ENCODE assay signal across 12 mouse cellular contexts in the genomic region with DNA sequence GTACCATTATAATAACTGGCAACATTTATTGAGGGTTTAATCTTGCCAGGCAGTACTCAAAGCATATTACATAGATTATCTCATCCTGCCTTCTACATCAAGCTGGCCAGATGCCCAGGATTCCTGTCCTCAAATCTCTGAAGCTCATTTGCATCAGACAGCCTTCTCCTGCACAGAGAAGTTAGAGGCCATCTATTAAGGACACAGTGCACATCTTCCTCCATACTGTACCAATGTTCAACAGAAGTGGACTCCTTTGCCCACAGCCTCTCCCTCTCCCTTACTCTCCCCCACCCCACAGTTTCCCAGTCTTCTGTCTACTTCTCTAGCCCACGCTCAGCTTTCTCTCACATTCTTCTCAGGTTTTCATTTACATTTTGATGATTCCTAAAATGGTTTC.
DNase-seq lines count a peak whose midpoint lies in the region; ATAC-seq lines count a peak whose summit lies in the region.
"Had no signal": no experiment of that assay in that cellular context is flagged by ENCODE, and none has a peak within 500 bp of the region (broad histone marks: within the 10 kb centered on the region; RNA-seq: fewer than 3 reads in every experiment).

No protein-coding gene starts in this region.

- H3K9ac ChIP-seq in heart, embryonic 12.5 days, result no peak overlapping the region
- H3K9ac ChIP-seq: limb, embryonic 13.5 days; midbrain, embryonic 13.5 days had no signal

- WGBS in heart, embryonic 12.5 days, result 87% methylated on average over 1 of the region's 1 CpGs

- H3K27ac ChIP-seq in heart, embryonic 12.5 days (ENCODE audit: poor library complexity, severe bottlenecking), result no peak overlapping the region
- H3K27ac ChIP-seq: limb, embryonic 13.5 days; midbrain, embryonic 13.5 days had no signal

- H3K4me3 ChIP-seq in heart, embryonic 12.5 days, result no peak overlapping the region
- H3K4me3 ChIP-seq: limb, embryonic 13.5 days; midbrain, embryonic 13.5 days had no signal

- no peaks in the 10 kb centered on the region for H3K36me3 ChIP-seq in heart, embryonic 12.5 days
- H3K36me3 ChIP-seq: limb, embryonic 13.5 days; midbrain, embryonic 13.5 days had no signal

- intact Hi-C loops in left cerebral cortex, postnatal 14 days (cut with DNase I), result no loop called here

- H3K9me3 ChIP-seq in heart, embryonic 12.5 days (replicated peaks), result no peaks in the 10 kb centered on the region
- H3K9me3 ChIP-seq: limb, embryonic 13.5 days; midbrain, embryonic 13.5 days had no signal

- no peak for ATAC-seq in heart, embryonic 12.5 days (ENCODE audit: insufficient number of reproducible peaks, low FRiP score)
- ATAC-seq: midbrain, embryonic 13.5 days had no signal

- H3K4me1 ChIP-seq in heart, embryonic 12.5 days (replicated peaks), result peaks cover 46% of the 10 kb centered on the region
- H3K4me1 ChIP-seq: midbrain, embryonic 13.5 days had no signal

- peaks cover 22% of the 10 kb centered on the region for H3K27me3 ChIP-seq in heart, embryonic 12.5 days (replicated peaks)
- H3K27me3 ChIP-seq: limb, embryonic 13.5 days; midbrain, embryonic 13.5 days had no signal

- H3K4me2 ChIP-seq in heart, embryonic 12.5 days, result no peak overlapping the region
- H3K4me2 ChIP-seq: limb, embryonic 13.5 days; midbrain, embryonic 13.5 days had no signal

- peak; percentile 44 for DNase-seq in heart, postnatal 4 days
- DNase-seq in right cerebral cortex, adult 18-20 months, result peak; percentile 53
- DNase-seq in right cerebral cortex, postnatal 25 days, result no peak
- DNase-seq in left cerebral cortex, postnatal 14 days (ENCODE audit: low spot score in 2 of 2), result peak; percentile 62 to 70
- no peak for DNase-seq in T-cell, adult 2 months (ENCODE audit: low spot score)
- DNase-seq in embryo, embryonic 11 days, result no peak
- DNase-seq: kidney, postnatal 36 days; lung, postnatal 10 days; thymus, postnatal 36 days had no signal

Comparison
In these comparisons a context has a peak if more than half of its experiments do, and no peak if none do; other contexts are left out.
1. DNase-seq: peak in heart, postnatal 4 days (single experiment), right cerebral cortex, adult 18-20 months (single experiment) and left cerebral cortex, postnatal 14 days (2 of 2); none in right cerebral cortex, postnatal 25 days (single experiment), T-cell, adult 2 months (single experiment) and embryo, embryonic 11 days (single experiment).